Comparison of ENCODE assay signal across 10 mouse cellular contexts in genomic region chr7:45490822-45491221, GRCm38 (mm10). TPM values are rescaled to one million over a fixed set of nuclear protein-coding genes. Genes with fewer than 3 reads are reported as not detected.
DNase-seq lines count a peak whose midpoint lies in the region; ATAC-seq and TF ChIP-seq lines count a peak whose summit lies in the region.
"Had no signal": no experiment of that assay in that cellular context is flagged by ENCODE, and none has a peak within 500 bp of the region (broad histone marks: within the 10 kb centered on the region; RNA-seq: fewer than 3 reads in every experiment).

No protein-coding gene starts in this region.

- no peaks in the 10 kb centered on the region; the same call in 1 of the 2 replicates for H3K4me1 ChIP-seq in forebrain, embryonic 14.5 days (ENCODE audit: control insufficient read depth, insufficient read depth, low read length)
- H3K4me1 ChIP-seq in forebrain, embryonic 13.5 days = peaks cover 20% of the 10 kb centered on the region
- peaks cover 26% of the 10 kb centered on the region for H3K4me1 ChIP-seq in midbrain, embryonic 13.5 days (replicated peaks)
- H3K4me1 ChIP-seq in midbrain, embryonic 16.5 days (ENCODE audit: control insufficient read depth, insufficient read depth, low read length) = peaks cover 15% of the 10 kb centered on the region
- H3K4me1 ChIP-seq in midbrain, postnatal 0 days (ENCODE audit: insufficient read depth, low read length) = 0 out of 2 replicates have a peak, but pooled peaks cover 3% of the 10 kb centered on the region

- ATAC-seq in forebrain, embryonic 14.5 days = 0 out of 2 replicates have a peak, but pooled peaks have one; percentile 19
- no peak for ATAC-seq in forebrain, embryonic 13.5 days
- no peak for ATAC-seq in midbrain, embryonic 13.5 days
- no peak for ATAC-seq in midbrain, embryonic 16.5 days
- no peak for ATAC-seq in midbrain, postnatal 0 days (ENCODE audit: low FRiP score)

- no peak overlapping the region for H3K9ac ChIP-seq in forebrain, embryonic 14.5 days (ENCODE audit: low read length)
- no peak overlapping the region for H3K9ac ChIP-seq in forebrain, embryonic 13.5 days
- peak overlapping the region; percentile 12; the same call in 1 of the 2 replicates for H3K9ac ChIP-seq in midbrain, embryonic 13.5 days (replicated peaks)
- no peak overlapping the region for H3K9ac ChIP-seq in midbrain, embryonic 16.5 days (ENCODE audit: low read depth, low read length)
- no peak overlapping the region for H3K9ac ChIP-seq in midbrain, postnatal 0 days (replicated peaks; ENCODE audit: low read length, poor library complexity, severe bottlenecking)

- no peak overlapping the region for H3K4me2 ChIP-seq in forebrain, embryonic 14.5 days (ENCODE audit: low read length)
- no peak overlapping the region for H3K4me2 ChIP-seq in forebrain, embryonic 13.5 days
- H3K4me2 ChIP-seq in midbrain, embryonic 13.5 days (replicated peaks) = no peak overlapping the region
- no peak overlapping the region for H3K4me2 ChIP-seq in midbrain, embryonic 16.5 days (ENCODE audit: low read length)
- H3K4me2 ChIP-seq in midbrain, postnatal 0 days (ENCODE audit: low read depth, low read length, poor library complexity, severe bottlenecking) = no peak overlapping the region

- TF ChIP-seq CTCF in midbrain, postnatal 0 days (IDR thresholded peaks at IDR 0.05) = no peak

- H3K36me3 ChIP-seq in forebrain, embryonic 14.5 days (ENCODE audit: control insufficient read depth, insufficient read depth, low read length) = peaks cover 38% of the 10 kb centered on the region
- H3K36me3 ChIP-seq in forebrain, embryonic 13.5 days (ENCODE audit: poor library complexity, severe bottlenecking) = peaks cover 41% of the 10 kb centered on the region
- peaks cover 39% of the 10 kb centered on the region for H3K36me3 ChIP-seq in midbrain, embryonic 13.5 days
- peaks cover 24% of the 10 kb centered on the region for H3K36me3 ChIP-seq in midbrain, embryonic 16.5 days (ENCODE audit: control insufficient read depth, insufficient read depth, low read length)
- peaks cover 31% of the 10 kb centered on the region for H3K36me3 ChIP-seq in midbrain, postnatal 0 days (ENCODE audit: insufficient read depth, low read length)

- no peak overlapping the region for H3K27ac ChIP-seq in forebrain, embryonic 14.5 days (ENCODE audit: low read depth, low read length)
- no peak overlapping the region for H3K27ac ChIP-seq in forebrain, embryonic 13.5 days
- H3K27ac ChIP-seq in midbrain, embryonic 13.5 days = no peak overlapping the region
- H3K27ac ChIP-seq in midbrain, embryonic 16.5 days (ENCODE audit: low read length) = no peak overlapping the region
- H3K27ac ChIP-seq in midbrain, postnatal 0 days (ENCODE audit: low read depth, low read length) = no peak overlapping the region

- H3K9me3 ChIP-seq in forebrain, embryonic 14.5 days (replicated peaks; ENCODE audit: control insufficient read depth, low read length) = no peaks in the 10 kb centered on the region
- no peaks in the 10 kb centered on the region for H3K9me3 ChIP-seq in forebrain, embryonic 13.5 days (replicated peaks)
- H3K9me3 ChIP-seq in midbrain, embryonic 13.5 days = no peaks in the 10 kb centered on the region
- H3K9me3 ChIP-seq in midbrain, embryonic 16.5 days (replicated peaks; ENCODE audit: control insufficient read depth, low read length, poor library complexity, severe bottlenecking) = no peaks in the 10 kb centered on the region
- H3K9me3 ChIP-seq in midbrain, postnatal 0 days (ENCODE audit: low read length) = no peaks in the 10 kb centered on the region

- WGBS in forebrain, embryonic 14.5 days = 58% methylated on average over 9 of the region's 9 CpGs
- WGBS in forebrain, embryonic 13.5 days = 61% methylated on average over 9 of the region's 9 CpGs
- WGBS in midbrain, embryonic 13.5 days = 42% methylated on average over 9 of the region's 9 CpGs
- 48% methylated on average over 9 of the region's 9 CpGs for WGBS in midbrain, embryonic 16.5 days
- WGBS in midbrain, postnatal 0 days = 52% methylated on average over 9 of the region's 9 CpGs

- H3K27me3 ChIP-seq in forebrain, embryonic 14.5 days (replicated peaks; ENCODE audit: control insufficient read depth, insufficient read depth, low read length) = no peaks in the 10 kb centered on the region
- no peaks in the 10 kb centered on the region for H3K27me3 ChIP-seq in forebrain, embryonic 13.5 days
- H3K27me3 ChIP-seq in midbrain, embryonic 13.5 days = no peaks in the 10 kb centered on the region
- no peaks in the 10 kb centered on the region for H3K27me3 ChIP-seq in midbrain, embryonic 16.5 days (ENCODE audit: control insufficient read depth, insufficient read depth, low read depth, low read length)
- no peaks in the 10 kb centered on the region for H3K27me3 ChIP-seq in midbrain, postnatal 0 days (ENCODE audit: insufficient read depth, low read length)

- no peak for DNase-seq in forebrain, embryonic 14.5 days (ENCODE audit: low spot score)
- peak; percentile 30 for DNase-seq in liver
- DNase-seq in yolk sac, embryonic 10.5 days (ENCODE audit: low spot score) = peak; percentile 39
- no peak for DNase-seq in layer of hippocampus, adult 9-11 months
- no peak for DNase-seq in midbrain, postnatal 0 days (ENCODE audit: low spot score)
- DNase-seq: cerebellum, adult 9-11 months; left cerebral cortex, postnatal 4 days had no signal

- H3K4me3 ChIP-seq in forebrain, embryonic 14.5 days (ENCODE audit: low read depth, low read length) = no peak overlapping the region
- no peak overlapping the region for H3K4me3 ChIP-seq in forebrain, embryonic 13.5 days
- no peak overlapping the region for H3K4me3 ChIP-seq in midbrain, embryonic 13.5 days (replicated peaks)
- H3K4me3 ChIP-seq in midbrain, embryonic 16.5 days (ENCODE audit: low read depth, low read length) = no peak overlapping the region
- no peak overlapping the region for H3K4me3 ChIP-seq in midbrain, postnatal 0 days (ENCODE audit: low read depth, low read length)

RNA-seq across cellular contexts. Expression of gene Dhdh, which starts 2.2 kb away (rescaled TPM):
- 1.4 and 1.6 TPM in 2 replicates for polyA plus RNA-seq in forebrain, embryonic 14.5 days (2014; fragmentation: Nextera tagmentation; extraction: Ambion mirVana)
- polyA plus RNA-seq in forebrain, embryonic 13.5 days (2015; fragmentation: Nextera tagmentation; extraction: Ambion mirVana) = 2.7 and 3.1 TPM in 2 replicates
- 3.3 and 3.6 TPM in 2 replicates for polyA plus RNA-seq in midbrain, embryonic 13.5 days (2015; fragmentation: Nextera tagmentation; extraction: Ambion mirVana)
- polyA plus RNA-seq in midbrain, embryonic 16.5 days (2015; fragmentation: Nextera tagmentation; extraction: Ambion mirVana) = 4.1 and 4.2 TPM in 2 replicates
- 4.3 TPM in 2 replicates for total RNA-seq in midbrain, postnatal 0 days (2014; rRNA removed)
- 5.5 and 6.1 TPM in 2 replicates for polyA plus RNA-seq in midbrain, postnatal 0 days (2015; fragmentation: Nextera tagmentation; extraction: Ambion mirVana)

RNA-seq across cellular contexts. Expression of gene Gm45808, which starts 4.2 kb away (rescaled TPM):
- not detected in 2 replicates for polyA plus RNA-seq in forebrain, embryonic 14.5 days (2014; fragmentation: Nextera tagmentation; extraction: Ambion mirVana)
- polyA plus RNA-seq in forebrain, embryonic 13.5 days (2015; fragmentation: Nextera tagmentation; extraction: Ambion mirVana) = 0.26 TPM in 1 of 2 replicates, not detected in the other
- not detected in 2 replicates for polyA plus RNA-seq in midbrain, embryonic 13.5 days (2015; fragmentation: Nextera tagmentation; extraction: Ambion mirVana)
- polyA plus RNA-seq in midbrain, embryonic 16.5 days (2015; fragmentation: Nextera tagmentation; extraction: Ambion mirVana) = not detected in 2 replicates
- total RNA-seq in midbrain, postnatal 0 days (2014; rRNA removed) = 0.52 and 1.6 TPM in 2 replicates
- polyA plus RNA-seq in midbrain, postnatal 0 days (2015; fragmentation: Nextera tagmentation; extraction: Ambion mirVana) = not detected in 2 replicates
- total RNA-seq: left cerebral cortex, postnatal 4 days had no signal

RNA-seq across cellular contexts. Expression of gene Tulp2, which starts 9.1 kb away (rescaled TPM):
- 0.15 TPM in 1 of 2 replicates, not detected in the other for polyA plus RNA-seq in forebrain, embryonic 14.5 days (2014; fragmentation: Nextera tagmentation; extraction: Ambion mirVana)
- 0.11 and 0.22 TPM in 2 replicates for polyA plus RNA-seq in forebrain, embryonic 13.5 days (2015; fragmentation: Nextera tagmentation; extraction: Ambion mirVana)
- polyA plus RNA-seq in midbrain, embryonic 13.5 days (2015; fragmentation: Nextera tagmentation; extraction: Ambion mirVana) = 0.22 TPM in 1 of 2 replicates, not detected in the other
- polyA plus RNA-seq in midbrain, embryonic 16.5 days (2015; fragmentation: Nextera tagmentation; extraction: Ambion mirVana) = 0.15 and 0.16 TPM in 2 replicates
- total RNA-seq in midbrain, postnatal 0 days (2014; rRNA removed) = not detected in 2 replicates
- polyA plus RNA-seq in midbrain, postnatal 0 days (2015; fragmentation: Nextera tagmentation; extraction: Ambion mirVana) = 0.37 and 0.67 TPM in 2 replicates

RNA-seq across cellular contexts. Expression of gene Nucb1, which starts 19.4 kb away (rescaled TPM):
- 69.0 and 96.5 TPM in 2 replicates for polyA plus RNA-seq in forebrain, embryonic 14.5 days (2014; fragmentation: Nextera tagmentation; extraction: Ambion mirVana)
- 73.2 and 85.4 TPM in 2 replicates for polyA plus RNA-seq in forebrain, embryonic 13.5 days (2015; fragmentation: Nextera tagmentation; extraction: Ambion mirVana)
- 86.7 and 101 TPM in 2 replicates for polyA plus RNA-seq in midbrain, embryonic 13.5 days (2015; fragmentation: Nextera tagmentation; extraction: Ambion mirVana)
- 107 and 119 TPM in 2 replicates for polyA plus RNA-seq in midbrain, embryonic 16.5 days (2015; fragmentation: Nextera tagmentation; extraction: Ambion mirVana)
- total RNA-seq in midbrain, postnatal 0 days (2014; rRNA removed) = 92.2 and 137 TPM in 2 replicates
- 137 and 144 TPM in 2 replicates for polyA plus RNA-seq in midbrain, postnatal 0 days (2015; fragmentation: Nextera tagmentation; extraction: Ambion mirVana)

RNA-seq across cellular contexts. Expression of gene Bax, which starts 24.1 kb away (rescaled TPM):
- 163 and 168 TPM in 2 replicates for polyA plus RNA-seq in forebrain, embryonic 14.5 days (2014; fragmentation: Nextera tagmentation; extraction: Ambion mirVana)
- polyA plus RNA-seq in forebrain, embryonic 13.5 days (2015; fragmentation: Nextera tagmentation; extraction: Ambion mirVana) = 243 and 272 TPM in 2 replicates
- 259 and 265 TPM in 2 replicates for polyA plus RNA-seq in midbrain, embryonic 13.5 days (2015; fragmentation: Nextera tagmentation; extraction: Ambion mirVana)
- 232 and 243 TPM in 2 replicates for polyA plus RNA-seq in midbrain, embryonic 16.5 days (2015; fragmentation: Nextera tagmentation; extraction: Ambion mirVana)
- 119 and 144 TPM in 2 replicates for total RNA-seq in midbrain, postnatal 0 days (2014; rRNA removed)
- 254 and 258 TPM in 2 replicates for polyA plus RNA-seq in midbrain, postnatal 0 days (2015; fragmentation: Nextera tagmentation; extraction: Ambion mirVana)

Comparison
In these comparisons a context has a peak if more than half of its experiments do, and no peak if none do; other contexts are left out.
1. DNase-seq: peak in liver (single experiment) and yolk sac, embryonic 10.5 days (single experiment); none in forebrain, embryonic 14.5 days (single experiment), layer of hippocampus, adult 9-11 months (single experiment) and midbrain, postnatal 0 days (single experiment).